8 mouse cellular contexts compared by ENCODE assay signal in genomic region chr16:29579167-29579786, GRCm38 (mm10). TPM values are rescaled to one million over a fixed set of nuclear protein-coding genes. Genes with fewer than 3 reads are reported as not detected.
A peak's percentile ranks its signal among the peaks of the same experiment; 100 is the strongest.
DNase-seq lines count a peak whose midpoint lies in the region; ATAC-seq and TF ChIP-seq lines count a peak whose summit lies in the region.

Gene Opa1, plus strand, starts transcription at chr16:29579334.

- WGBS in hindbrain, postnatal 0 days, result under 1% methylated on average over 39 of the region's 39 CpGs

- peaks cover 6% of the 10 kb centered on the region; the same call in 1 of the 2 replicates for H3K4me1 ChIP-seq in hindbrain, postnatal 0 days (ENCODE audit: insufficient read depth, low read length)

- no peak for TF ChIP-seq CTCF in gastrocnemius, adult 2 months (IDR thresholded peaks at IDR 0.05)
- no peak; the same call in 1 of the 2 replicates for TF ChIP-seq CTCF in hindbrain, postnatal 0 days (IDR thresholded peaks at IDR 0.05; ENCODE audit: low read depth)
- TF ChIP-seq CTCF in left cerebral cortex, adult 2 months (IDR thresholded peaks at IDR 0.05), result no peak

- intact Hi-C loops in gastrocnemius, adult 2 months (cut with DNase I), result loop anchor here (5.0 to 10.0 kb wide), 2 partner anchors 742 to 984 kb away; no protein-coding TSS in a partner anchor
- intact Hi-C loops in left cerebral cortex, adult 2 months (cut with DNase I), result loop anchor here (5.0 to 10.0 kb wide), 2 partner anchors 824 to 982 kb away; partner anchors contain the start of gene Fgf12

- no peaks in the 10 kb centered on the region for H3K9me3 ChIP-seq in hindbrain, postnatal 0 days (ENCODE audit: low read length)

- H3K27me3 ChIP-seq in hindbrain, postnatal 0 days (ENCODE audit: insufficient read depth, low read length), result no peaks in the 10 kb centered on the region

- H3K4me2 ChIP-seq in hindbrain, postnatal 0 days (ENCODE audit: low read depth, low read length), result peak within 1 kb of the TSS; percentile 84

- ATAC-seq in common myeloid progenitor, adult 5-6 weeks (replicated peaks; ENCODE audit: low read depth, poor library complexity, severe bottlenecking), result peak; percentile 98
- peak; percentile 99 for ATAC-seq in hindbrain, postnatal 0 days
- peak; percentile 99 for ATAC-seq in megakaryocyte, adult 5-6 weeks (ENCODE audit: poor library complexity, severe bottlenecking)

- no peaks in the 10 kb centered on the region for H3K36me3 ChIP-seq in hindbrain, postnatal 0 days (ENCODE audit: insufficient read depth, low read length)

- peak within 1 kb of the TSS; percentile 91 for H3K27ac ChIP-seq in gastrocnemius, adult 2 months
- peak within 1 kb of the TSS; percentile 73 for H3K27ac ChIP-seq in hindbrain, postnatal 0 days
- H3K27ac ChIP-seq in left cerebral cortex, adult 2 months, result peak within 1 kb of the TSS; percentile 92

- peak within 1 kb of the TSS; percentile 89 for H3K4me3 ChIP-seq in gastrocnemius, adult 2 months
- peak within 1 kb of the TSS; percentile 99 for H3K4me3 ChIP-seq in hindbrain, postnatal 0 days (ENCODE audit: low read length)
- H3K4me3 ChIP-seq in left cerebral cortex, adult 2 months, result peak within 1 kb of the TSS; percentile 91

- peak within 1 kb of the TSS; percentile 93 for H3K9ac ChIP-seq in hindbrain, postnatal 0 days (replicated peaks; ENCODE audit: low read length)

- DNase-seq in ZHBTc4 (ENCODE audit: low read depth, low spot score), result peak; percentile 98
- DNase-seq in gastrocnemius, adult 2 months, result peak; percentile 96
- DNase-seq in hindbrain, postnatal 0 days (ENCODE audit: low spot score), result peak; percentile 97
- DNase-seq in left cerebral cortex, adult 2 months (ENCODE audit: extremely low spot score in 1 of 2, low spot score in 2 of 2), result peak; percentile 97 to 100
- peak; percentile 98 for DNase-seq in right cerebral cortex, adult 2 months (ENCODE audit: low spot score in 2 of 2)
- peak; percentile 95 for DNase-seq in urinary bladder, postnatal 14 days (ENCODE audit: low spot score)

RNA-seq across cellular contexts. Expression of gene Opa1, which starts in this region (rescaled TPM):
- 77.8 and 84.8 TPM in 2 replicates for total RNA-seq in common myeloid progenitor, adult 5-6 weeks (2017)
- total RNA-seq in gastrocnemius, adult 2 months (2021), result 100 to 1,000 TPM in 1 of 2 experiments, 10 to 100 TPM in 1; 77.8 to 104 TPM
- 67.2 and 73.8 TPM in 2 replicates for total RNA-seq in hindbrain, postnatal 0 days (2014; rRNA removed)
- polyA plus RNA-seq in hindbrain, postnatal 0 days (2015; fragmentation: Nextera tagmentation; extraction: Ambion mirVana), result 42.2 and 42.4 TPM in 2 replicates
- 100 to 1,000 TPM; 105 to 115 TPM for total RNA-seq in left cerebral cortex, adult 2 months (2021)
- total RNA-seq in megakaryocyte, adult 5-6 weeks (2015), result 27.0 and 30.5 TPM in 2 replicates
- total RNA-seq in megakaryocyte, adult 5-6 weeks (2017), result 56.2 and 59.1 TPM in 2 replicates

Comparison
In these comparisons a context has a peak if more than half of its experiments do, and no peak if none do; other contexts are left out.
1. Peak in every context shown above with its lines: DNase-seq, ATAC-seq, H3K4me3 ChIP-seq and H3K27ac ChIP-seq.